Mouse (Mus musculus) NIH3T3 (cell line): ENCODE measurements around the gene Dhdh.
"Not testable (repeated sequence)": the region's sequence is repeated elsewhere in the genome, so short reads cannot be mapped to it uniquely, and the experiment has no call there.

Experiments
- DNase-seq: peaks from one replicate; pipeline ENCODE4 v3.0.0-alpha.2; 2012; ENCODE audit warnings: low read depth

Dhdh gene

DNA sequence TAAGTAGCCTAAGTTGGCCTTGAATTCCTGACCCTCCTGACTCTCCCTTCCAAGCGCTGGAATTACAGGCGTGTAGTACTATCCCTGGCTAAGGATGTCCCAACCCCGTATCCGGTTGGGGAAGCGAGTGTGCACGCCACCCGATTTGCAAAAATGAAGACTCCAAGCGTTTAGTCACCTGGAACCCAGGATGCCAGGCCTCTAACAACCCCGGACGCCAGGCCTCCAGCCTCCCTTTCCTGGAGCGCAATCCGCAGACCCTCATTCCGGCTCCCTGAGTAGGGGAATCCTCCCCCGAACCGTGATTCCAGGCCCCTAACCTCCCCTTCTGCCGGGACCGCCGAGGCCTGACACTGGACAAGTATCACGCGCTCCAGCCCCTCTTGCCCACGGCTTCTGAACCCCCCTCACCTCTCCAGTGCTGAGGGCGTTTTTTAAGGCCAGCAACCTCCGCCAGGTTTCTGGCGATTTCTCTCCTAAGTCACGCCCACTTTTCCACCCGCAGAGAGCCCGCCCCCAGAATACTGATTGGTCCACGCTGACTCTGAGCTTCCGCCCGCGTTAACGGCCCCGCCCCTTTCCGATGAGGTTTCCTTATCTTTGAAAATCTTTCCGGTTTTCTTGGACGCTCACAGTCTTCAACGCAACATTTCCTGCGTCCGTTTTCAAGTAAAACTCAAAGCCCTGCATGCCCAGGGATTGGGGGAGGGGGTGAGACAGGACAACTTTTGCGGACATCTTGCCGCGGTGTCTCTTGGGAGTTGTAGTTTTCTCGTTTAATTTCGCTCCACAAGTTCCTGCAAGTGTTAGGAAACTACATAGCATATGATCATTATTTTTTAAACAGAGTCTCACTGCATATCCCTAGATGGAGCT is 21.5 kb upstream of the Dhdh start, which contains the start of gene Nucb1:
TSS of gene Nucb1 (minus strand) at position 495 of the 876 bp plus-strand sequence.
- DNase-seq, result peak; percentile 95

DNA sequence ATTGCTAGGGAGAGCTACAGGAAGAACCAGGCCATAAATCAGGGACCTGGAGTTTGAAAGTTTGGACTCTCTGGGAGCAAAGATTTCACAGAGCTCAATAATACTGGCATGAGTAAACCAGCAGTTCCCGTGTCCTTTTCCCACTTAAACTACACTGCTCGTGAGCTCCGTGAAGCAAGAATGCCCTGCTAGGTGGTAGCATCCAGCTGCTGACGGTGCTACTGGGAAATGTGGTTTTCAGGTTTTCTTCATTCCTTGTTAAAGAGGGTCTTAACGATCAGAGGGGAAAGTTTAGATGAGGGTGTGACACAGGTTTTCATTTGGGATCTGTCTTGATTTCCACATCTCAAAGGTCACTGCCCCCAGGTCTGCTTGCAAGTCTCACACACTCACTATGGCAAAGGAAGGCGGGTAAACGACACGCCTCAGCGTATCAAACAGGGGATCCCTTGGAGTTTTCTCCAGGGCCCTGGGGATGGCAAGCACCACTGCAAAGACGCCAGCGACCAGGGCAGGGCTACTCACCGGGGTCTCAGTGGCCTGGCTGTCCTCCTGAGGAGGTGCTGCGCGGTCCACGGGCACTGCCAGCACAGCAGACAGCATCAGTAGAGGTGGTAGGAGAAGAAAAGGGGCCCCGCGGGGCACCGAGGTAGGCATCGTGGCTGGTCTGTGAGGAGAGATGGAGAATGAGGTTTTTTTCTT is 20.7 kb upstream of the Dhdh start:
- DNase-seq, result no peak

DNA sequence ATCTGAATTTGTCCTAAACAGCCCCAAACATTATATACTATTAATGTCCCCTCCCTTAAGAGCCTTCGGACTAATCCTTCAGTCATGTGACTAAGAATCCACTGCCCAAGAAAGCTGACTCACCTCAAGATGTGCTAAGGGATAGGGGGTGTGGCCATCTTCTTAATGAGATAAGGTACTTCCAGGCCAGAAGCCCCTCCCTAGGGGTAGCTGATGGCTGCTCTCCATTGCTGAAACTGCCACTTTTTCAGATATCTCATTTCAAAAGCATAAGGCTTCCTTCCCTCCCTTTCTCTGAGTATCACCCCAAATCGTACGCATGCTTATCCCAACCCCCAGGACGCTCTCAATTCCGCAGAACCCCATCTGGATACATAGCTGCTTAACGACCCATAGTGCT is 20.0 kb upstream of the Dhdh start:
- peak; percentile 73 for DNase-seq

- DNase-seq, result no peak
Measured at GRCm38 (mm10) chr7:45507583-45507982, 19.0 kb upstream of the Dhdh start.

- no peak for DNase-seq
Measured at GRCm38 (mm10) chr7:45498427-45498826, 9.8 kb upstream of the Dhdh start.

DNA sequence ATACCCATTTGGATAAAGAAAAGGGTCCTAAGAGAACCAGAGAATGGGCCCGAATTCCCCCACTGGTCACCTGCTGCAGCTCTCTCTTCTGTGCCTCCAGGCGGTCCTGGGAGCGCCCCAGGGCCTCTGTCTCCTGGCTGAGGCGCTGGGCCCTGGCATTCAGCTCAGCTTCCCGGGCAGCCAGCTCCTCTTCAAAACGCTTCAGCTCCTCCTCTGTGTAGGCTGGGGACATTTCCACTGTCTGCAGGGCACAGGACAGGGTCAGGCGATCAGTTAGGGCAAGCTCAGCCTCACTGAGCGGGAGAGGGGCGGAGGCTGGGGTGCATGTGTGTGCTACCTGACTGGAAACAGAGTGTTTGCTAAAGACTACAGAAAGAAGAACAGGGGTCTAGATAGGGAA is 5.9 kb upstream of the Dhdh start:
- DNase-seq, result no peak

DNA sequence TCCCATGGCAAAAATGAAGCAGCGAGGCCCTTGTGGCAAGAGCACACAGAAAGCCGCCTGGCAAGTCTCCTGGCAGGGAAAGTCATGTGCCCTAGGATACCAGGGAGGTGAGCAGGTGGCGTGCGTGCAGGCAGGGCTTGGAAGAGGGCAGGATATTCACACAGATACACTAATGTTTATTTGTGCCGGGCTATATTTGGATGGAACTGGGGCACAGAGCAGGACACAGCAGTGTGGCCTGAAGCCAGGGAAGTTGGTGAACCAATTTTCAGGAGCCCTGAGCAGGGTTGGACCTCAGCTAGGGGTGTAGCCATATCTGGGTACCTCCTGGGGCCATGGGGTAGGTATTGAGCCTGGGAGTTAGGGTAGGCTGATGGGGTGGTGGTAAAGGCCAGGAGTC is 4.3 kb upstream of the Dhdh start:
- no peak for DNase-seq

GRCm38 (mm10) chr7:45492225-45492844 is 3.7 kb upstream of the Dhdh start:
- DNase-seq, result no peak

DNA sequence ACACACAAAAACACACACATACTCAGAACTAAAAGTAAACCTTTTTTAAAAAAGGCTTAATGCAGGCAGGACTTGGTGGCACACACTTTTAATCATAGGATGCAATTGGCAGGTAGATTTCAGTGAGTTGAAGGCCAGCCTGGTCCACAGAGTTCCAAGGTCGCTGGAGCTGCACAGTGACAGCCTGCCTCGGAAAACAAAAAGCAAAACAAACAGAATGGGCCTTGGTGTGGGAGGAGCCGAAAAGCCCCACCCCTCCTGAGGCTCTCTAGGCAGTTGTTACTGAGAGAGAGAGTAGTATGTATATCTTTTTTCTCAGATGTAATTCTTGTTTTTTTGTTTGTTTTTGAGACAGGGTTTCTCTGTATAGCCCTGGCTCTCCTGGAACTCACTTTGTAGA is 2.7 kb upstream of the Dhdh start:
- peak; percentile 42 for DNase-seq

DNA sequence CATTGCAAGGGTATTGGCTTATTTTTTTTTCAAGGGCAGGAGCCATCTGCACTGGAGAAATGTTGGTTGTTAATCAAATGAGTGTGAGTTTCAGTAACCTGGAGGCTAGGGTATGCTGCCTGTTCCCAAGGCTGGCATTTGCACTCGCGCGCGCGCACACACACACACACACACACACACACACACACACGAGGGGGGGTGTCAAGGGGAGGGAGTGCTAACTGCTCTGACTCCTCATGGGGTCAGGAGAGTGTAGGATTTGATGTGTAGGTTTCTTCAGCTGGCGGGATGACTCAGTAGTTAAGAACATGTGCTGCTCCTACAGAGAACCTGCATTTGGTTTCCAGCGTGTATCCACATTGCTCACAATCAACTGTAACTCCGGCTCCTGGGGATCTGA is 2.2 kb upstream of the Dhdh start:
- peak; percentile 85 for DNase-seq

- no peak for DNase-seq
Measured at GRCm38 (mm10) chr7:45489578-45489977, 973 bp upstream of the Dhdh start.

- no peak for DNase-seq
Measured at GRCm38 (mm10) chr7:45487861-45488292, 728 bp downstream of the Dhdh start.

GRCm38 (mm10) chr7:45486761-45487415 is 1.7 kb downstream of the Dhdh start, which contains the start of gene Gm45808:
Gm45808 (minus strand) TSS chr7:45486811.
- DNase-seq, result no peak

DNA sequence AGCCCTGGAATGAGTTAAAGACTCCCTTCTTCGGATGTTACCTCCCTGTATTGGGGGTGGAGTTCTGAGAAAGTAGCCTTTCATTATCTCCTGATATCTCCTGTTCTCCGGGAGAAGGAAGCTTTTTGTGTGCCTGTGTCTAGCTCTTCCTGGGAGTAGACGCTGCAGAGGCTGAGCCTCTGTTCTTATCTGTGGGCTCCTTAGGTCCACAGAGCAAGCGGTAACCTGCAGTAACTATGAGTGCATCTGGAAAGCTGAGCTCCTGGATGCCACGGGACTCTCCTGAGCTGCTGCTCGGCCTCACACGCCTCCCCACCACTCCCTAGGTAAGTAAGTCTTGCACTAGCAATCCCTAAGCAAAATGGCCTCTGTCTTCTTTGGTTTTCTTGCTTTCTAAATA is 2.4 kb downstream of the Dhdh start:
- no peak for DNase-seq

- not testable (repeated sequence) for DNase-seq
Measured at GRCm38 (mm10) chr7:45484985-45485384, 3.6 kb downstream of the Dhdh start.

- no peak for DNase-seq
Measured at GRCm38 (mm10) chr7:45482166-45482565, 6.4 kb downstream of the Dhdh start.

DNA sequence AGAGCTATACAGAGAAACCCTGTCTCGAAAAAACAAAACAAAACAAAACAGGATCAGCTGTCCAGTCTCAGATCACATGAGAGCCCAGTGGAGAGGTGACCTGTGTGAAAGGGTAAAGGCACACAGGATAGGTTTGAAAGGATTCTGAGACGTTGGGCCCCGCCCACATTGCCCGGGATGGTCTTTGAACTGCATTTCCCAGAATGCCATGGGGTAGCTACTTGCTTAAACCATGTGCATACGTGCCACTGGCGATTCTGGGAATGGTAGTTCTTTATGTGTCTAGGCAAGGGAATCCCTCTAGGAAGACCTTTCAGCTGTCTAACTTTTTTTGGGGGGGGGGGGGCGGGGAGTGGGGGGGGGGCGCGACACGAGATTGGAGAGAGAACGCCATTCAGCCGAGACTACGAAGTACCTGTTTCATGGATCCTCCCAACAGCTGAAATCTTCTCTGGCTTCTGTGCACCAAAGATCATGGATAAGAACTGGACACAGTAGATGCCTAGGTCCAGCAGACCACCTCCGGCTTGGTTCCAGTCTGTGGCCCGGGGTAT is 7.2 kb downstream of the Dhdh start, which contains the start of gene Tulp2:
TSS of gene Tulp2 (plus strand) at position 504 of the 554 bp plus-strand sequence.
- DNase-seq, result peak; percentile 83

- not testable (repeated sequence) for DNase-seq
Measured at GRCm38 (mm10) chr7:45480310-45480709, 8.3 kb downstream of the Dhdh start.

DNA sequence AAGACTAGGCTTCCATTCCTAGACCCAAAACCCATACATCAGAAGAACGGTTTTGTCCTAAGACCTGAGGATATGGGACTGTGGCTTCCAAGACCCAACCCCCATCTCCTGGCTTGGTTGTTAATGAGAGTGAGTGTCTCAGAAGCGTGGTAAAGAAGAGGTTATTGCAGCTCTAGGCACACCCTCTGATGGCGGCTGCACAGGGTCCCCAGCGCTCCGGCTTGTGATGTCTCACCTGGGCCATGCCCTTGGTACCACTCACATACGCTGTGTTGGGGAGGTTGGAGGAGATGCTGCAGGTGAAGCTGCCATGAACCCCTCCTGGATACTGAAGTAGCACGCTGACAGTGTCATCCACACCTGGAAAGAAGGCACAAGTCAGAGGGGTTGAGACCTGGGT is 9.8 kb downstream of the Dhdh start:
- no peak for DNase-seq

DNA sequence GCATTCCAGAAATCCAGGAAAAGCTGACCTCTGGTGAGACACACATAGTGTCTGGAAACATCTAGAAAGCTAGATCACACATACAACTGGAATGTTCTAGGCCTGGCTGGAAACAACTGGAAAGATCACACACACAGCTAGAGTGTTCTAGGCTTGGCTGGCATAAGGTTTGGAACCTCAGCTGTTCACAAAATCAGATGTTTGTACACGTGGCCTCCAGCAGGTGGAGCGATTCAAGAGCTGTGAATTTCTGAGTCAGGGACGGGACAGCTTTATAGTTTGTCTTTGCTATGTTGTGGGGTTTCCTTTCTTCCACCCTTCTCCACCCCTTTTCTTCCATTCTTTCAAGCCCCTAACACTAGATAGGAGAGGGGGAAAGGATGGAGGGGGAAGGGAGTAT is 11.6 kb downstream of the Dhdh start:
- peak; percentile 87 for DNase-seq

DNA sequence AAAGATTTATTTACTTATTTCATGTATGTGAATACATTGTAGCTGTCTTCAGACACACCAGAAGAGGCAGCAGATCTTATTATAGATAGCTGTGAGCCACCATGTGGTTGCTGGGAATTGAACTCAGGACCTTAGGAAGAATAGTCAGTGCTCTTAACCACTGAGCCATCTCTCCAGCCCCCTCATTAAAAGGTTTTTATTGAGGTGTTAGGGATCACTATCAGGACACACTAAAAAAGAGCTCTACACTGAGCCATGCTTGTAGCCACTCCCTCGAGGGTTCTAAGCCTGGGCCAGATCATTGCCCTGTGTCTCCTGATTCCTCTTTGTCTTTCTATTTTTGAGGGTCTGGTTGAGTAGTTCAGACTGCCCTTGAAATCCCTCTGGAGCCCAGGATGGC is 12.2 kb downstream of the Dhdh start:
- DNase-seq, result no peak
